Mouse (Mus musculus): ENCODE measurements around the gene Scimp. TPM values are rescaled to one million over a fixed set of nuclear protein-coding genes. Genes with fewer than 3 reads are reported as not detected.

Gene Scimp
- polyA plus RNA-seq (2014; fragmentation: Nextera tagmentation; extraction: Ambion mirVana) = not detected in 2 replicates

DNA sequence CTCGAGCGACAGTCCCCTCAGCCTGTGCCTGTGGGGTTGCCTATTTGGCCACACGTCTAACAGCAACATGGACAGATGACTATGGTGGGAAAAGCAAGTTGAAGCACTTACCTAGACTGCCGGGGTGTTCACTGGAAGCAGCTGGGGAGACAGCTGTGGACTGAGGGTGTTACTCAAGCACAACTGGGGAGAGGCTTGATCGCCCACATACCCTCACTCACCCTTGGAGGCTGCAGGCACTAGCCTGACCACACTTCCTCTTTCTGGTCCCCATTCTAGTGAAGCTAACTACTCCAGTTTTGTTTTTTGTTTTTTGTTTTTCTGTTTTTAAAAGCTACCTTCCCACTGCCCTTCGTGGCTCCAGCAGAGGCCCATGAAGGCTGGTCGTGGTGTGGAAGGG is at the start of gene Scimp:
Scimp (minus strand) TSS at position 222 of the 400 bp plus-strand sequence.
- H3K27ac ChIP-seq (ENCODE audit: low read depth, low read length) = no peak within 1 kb of the TSS
- WGBS = 88% methylated on average over 7 of the region's 7 CpGs

DNA sequence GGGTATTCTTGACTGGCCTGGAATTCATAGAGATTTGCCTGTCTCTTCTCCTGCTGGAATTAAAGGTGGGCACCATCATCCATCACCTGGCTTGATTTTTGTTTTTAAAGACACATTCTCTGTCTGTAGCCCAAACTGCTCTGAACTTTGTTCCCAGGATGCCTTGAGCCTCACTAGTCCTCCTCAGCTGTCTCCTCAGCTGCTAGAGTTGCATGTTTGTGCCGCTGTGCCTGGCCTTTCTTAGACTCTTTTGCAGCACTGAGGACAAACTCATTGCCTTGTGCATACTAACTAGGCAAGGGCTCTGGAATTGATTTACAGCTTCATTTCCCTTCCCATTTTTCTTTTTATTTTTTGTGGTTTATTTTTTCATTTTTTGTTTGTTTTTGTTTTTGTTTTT is 48.0 kb upstream of the Scimp start:
- Histone ChIP-seq H3K27ac (ENCODE audit: low read depth, low read length) (no peak overlapping the region), H3K9ac (replicated peaks; ENCODE audit: low read depth, low read length) (no peak overlapping the region), H3K4me3 (ENCODE audit: low read depth, low read length) (no peak overlapping the region), H3K27me3 (ENCODE audit: control insufficient read depth, insufficient read depth, low read length) (no peaks in the 10 kb centered on the region), H3K4me2 (ENCODE audit: low read depth, low read length) (no peak overlapping the region), H3K4me1 (ENCODE audit: control insufficient read depth, insufficient read depth, low read length) (no peaks in the 10 kb centered on the region), H3K9me3 (ENCODE audit: control insufficient read depth, low read length) (no peaks in the 10 kb centered on the region), H3K36me3 (ENCODE audit: control insufficient read depth, insufficient read depth, low read length) (no peaks in the 10 kb centered on the region)
- WGBS = 75% methylated on average over 1 of the region's 1 CpGs
- ATAC-seq (ENCODE audit: low read depth) = no peak

More for the DNA sequence above, at the start of gene Scimp:
- Histone ChIP-seq H3K36me3 (ENCODE audit: control insufficient read depth, insufficient read depth, low read length) (no peaks in the 10 kb centered on the region), H3K27me3 (ENCODE audit: control insufficient read depth, insufficient read depth, low read length) (no peaks in the 10 kb centered on the region), H3K4me1 (ENCODE audit: control insufficient read depth, insufficient read depth, low read length) (no peaks in the 10 kb centered on the region), H3K4me3 (ENCODE audit: low read depth, low read length) (no peak within 1 kb of the TSS), H3K4me2 (ENCODE audit: low read depth, low read length) (no peak within 1 kb of the TSS), H3K9ac (replicated peaks; ENCODE audit: low read depth, low read length) (no peak within 1 kb of the TSS), H3K9me3 (ENCODE audit: control insufficient read depth, low read length) (no peaks in the 10 kb centered on the region)
- ATAC-seq (ENCODE audit: low read depth) = no peak

DNA sequence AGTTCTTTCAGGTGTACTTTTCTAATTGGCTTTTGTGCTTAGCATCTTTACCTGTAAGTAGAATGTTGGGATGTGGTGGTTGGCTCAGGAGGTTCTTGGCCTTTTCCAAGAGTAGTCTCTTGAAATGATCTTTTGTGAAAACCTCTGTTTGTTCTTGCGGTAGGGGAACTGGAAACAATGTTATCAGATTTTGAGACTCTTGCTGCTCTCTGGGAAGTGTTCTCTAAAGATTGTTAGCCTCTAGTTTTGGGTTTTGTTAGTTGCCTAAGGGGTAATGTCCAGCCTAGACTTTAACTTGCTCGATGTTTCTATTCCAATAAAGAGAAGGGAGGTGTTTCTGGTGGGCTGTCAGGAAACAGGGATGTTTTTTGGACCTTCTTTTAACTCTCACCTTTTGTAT is 33.6 kb upstream of the Scimp start:
- Histone ChIP-seq H3K36me3 (ENCODE audit: control insufficient read depth, insufficient read depth, low read length) (no peaks in the 10 kb centered on the region), H3K27ac (ENCODE audit: low read depth, low read length) (no peak overlapping the region), H3K27me3 (ENCODE audit: control insufficient read depth, insufficient read depth, low read length) (no peaks in the 10 kb centered on the region; the same call in 1 of the 2 replicates), H3K9me3 (ENCODE audit: control insufficient read depth, low read length) (no peaks in the 10 kb centered on the region), H3K4me3 (ENCODE audit: low read depth, low read length) (peak overlapping the region; percentile 94), H3K9ac (replicated peaks; ENCODE audit: low read depth, low read length) (peak overlapping the region; percentile 98; the same call in 1 of the 2 replicates), H3K4me1 (ENCODE audit: control insufficient read depth, insufficient read depth, low read length) (peaks cover 12% of the 10 kb centered on the region), H3K4me2 (ENCODE audit: low read depth, low read length) (peak overlapping the region; percentile 89)
- no peak for ATAC-seq (ENCODE audit: low read depth)
- WGBS = 65% methylated on average over 2 of the region's 2 CpGs

DNA sequence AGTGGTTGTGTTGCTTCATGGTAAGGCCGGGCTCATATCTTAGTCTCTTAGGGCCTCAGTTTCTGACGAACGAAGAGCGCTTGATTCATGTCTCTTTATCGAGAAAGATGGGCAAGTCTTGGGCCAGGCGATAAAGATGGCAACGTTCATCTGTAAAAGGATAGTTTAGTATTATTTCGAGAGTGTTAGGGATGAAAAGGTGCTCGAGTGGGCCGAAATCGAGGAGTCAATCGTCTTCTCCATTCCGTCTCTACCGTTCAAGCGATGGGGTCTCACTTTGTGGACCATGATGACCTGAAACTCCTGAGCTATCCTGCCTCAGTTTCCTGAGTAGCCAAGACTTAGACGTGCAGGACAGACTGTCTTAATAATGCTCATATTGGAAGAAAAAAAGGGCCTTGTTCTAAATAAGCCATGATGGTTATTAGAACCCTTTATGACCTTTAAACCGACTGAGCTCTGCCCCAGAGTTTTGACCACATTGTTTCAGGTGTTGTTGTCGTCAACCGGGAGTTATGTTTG is 33.1 kb upstream of the Scimp start:
- Histone ChIP-seq H3K9ac (replicated peaks; ENCODE audit: low read depth, low read length) (peak overlapping the region; percentile 98), H3K27ac (ENCODE audit: low read depth, low read length) (no peak overlapping the region), H3K36me3 (ENCODE audit: control insufficient read depth, insufficient read depth, low read length) (no peaks in the 10 kb centered on the region), H3K4me3 (ENCODE audit: low read depth, low read length) (peak overlapping the region; percentile 94), H3K27me3 (ENCODE audit: control insufficient read depth, insufficient read depth, low read length) (no peaks in the 10 kb centered on the region; the same call in 1 of the 2 replicates), H3K9me3 (ENCODE audit: control insufficient read depth, low read length) (no peaks in the 10 kb centered on the region), H3K4me2 (ENCODE audit: low read depth, low read length) (peak overlapping the region; percentile 89), H3K4me1 (ENCODE audit: control insufficient read depth, insufficient read depth, low read length) (peaks cover 12% of the 10 kb centered on the region)
- 6% methylated on average over 19 of the region's 19 CpGs for WGBS
- ATAC-seq (ENCODE audit: low read depth) = no peak

DNA sequence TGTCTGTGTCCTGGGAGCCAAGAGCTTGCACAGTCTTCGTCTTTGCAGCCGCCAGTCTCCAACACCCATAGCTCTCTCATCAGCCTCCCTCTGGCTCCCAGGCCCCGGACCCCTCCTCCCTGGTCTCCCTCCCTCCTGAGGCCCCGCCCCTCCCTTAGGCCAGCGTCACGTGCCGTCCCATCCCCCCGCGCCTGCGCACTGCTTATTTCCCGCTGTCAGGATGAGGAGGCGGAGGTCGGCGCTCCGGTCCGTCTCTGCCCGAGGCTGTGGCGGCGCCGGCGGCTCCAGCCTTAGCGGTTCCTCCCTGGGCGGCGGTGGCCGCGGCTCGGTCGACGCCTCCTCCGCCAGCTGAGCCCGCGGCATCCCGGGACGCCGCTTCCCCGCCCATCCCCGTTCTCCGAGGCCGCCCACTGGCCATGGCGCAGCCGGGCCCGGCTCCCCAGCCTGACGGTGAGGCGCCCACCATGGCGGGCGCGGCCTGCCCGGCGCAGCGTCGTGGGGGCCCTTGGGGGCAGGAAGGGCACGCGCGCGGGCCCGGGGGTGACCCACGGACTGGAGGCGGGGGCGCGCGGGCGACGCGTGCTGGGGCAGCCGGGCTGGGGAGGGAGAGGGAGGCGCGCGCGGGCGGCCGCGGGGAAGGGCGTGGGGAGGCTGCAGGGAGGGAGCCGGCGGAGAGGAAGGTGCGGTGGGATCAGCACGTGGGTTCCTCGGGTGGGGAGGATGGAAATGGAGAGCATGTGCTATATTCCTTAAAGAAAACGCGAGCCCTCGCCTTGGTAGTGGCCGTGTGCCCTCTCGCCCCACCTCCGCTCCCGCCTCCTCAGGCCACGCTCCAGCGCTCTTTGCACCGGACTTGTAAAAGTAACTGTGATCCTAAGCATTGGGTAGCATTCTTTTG is 32.4 kb upstream of the Scimp start, which contains the start of gene Rabep1:
Rabep1 (plus strand) TSS at position 220 of the 898 bp plus-strand sequence.
- under 1% methylated on average over 59 of the region's 88 CpGs for WGBS
- peak; percentile 95 for ATAC-seq (ENCODE audit: low read depth)

GRCm38 (mm10) chr11:70843701-70844551 is 31.5 kb upstream of the Scimp start:
- Histone ChIP-seq H3K4me2 (ENCODE audit: low read depth, low read length) (peak overlapping the region; percentile 89), H3K9ac (replicated peaks; ENCODE audit: low read depth, low read length) (no peak overlapping the region), H3K36me3 (ENCODE audit: control insufficient read depth, insufficient read depth, low read length) (no peaks in the 10 kb centered on the region), H3K4me3 (ENCODE audit: low read depth, low read length) (peak overlapping the region; percentile 94), H3K9me3 (ENCODE audit: control insufficient read depth, low read length) (no peaks in the 10 kb centered on the region), H3K27me3 (ENCODE audit: control insufficient read depth, insufficient read depth, low read length) (no peaks in the 10 kb centered on the region; the same call in 1 of the 2 replicates), H3K4me1 (ENCODE audit: control insufficient read depth, insufficient read depth, low read length) (peaks cover 12% of the 10 kb centered on the region), H3K27ac (ENCODE audit: low read depth, low read length) (no peak overlapping the region)
- peak; percentile 26; the same call in 1 of the 2 replicates for ATAC-seq (ENCODE audit: low read depth)
- WGBS = 21% methylated on average over 12 of the region's 12 CpGs

More for the DNA sequence above, 32.4 kb upstream of the Scimp start, which contains the start of gene Rabep1:
- Histone ChIP-seq H3K36me3 (ENCODE audit: control insufficient read depth, insufficient read depth, low read length) (no peaks in the 10 kb centered on the region), H3K4me3 (ENCODE audit: low read depth, low read length) (peak within 1 kb of the TSS; percentile 94), H3K9me3 (ENCODE audit: control insufficient read depth, low read length) (no peaks in the 10 kb centered on the region), H3K4me2 (ENCODE audit: low read depth, low read length) (peak within 1 kb of the TSS; percentile 89), H3K4me1 (ENCODE audit: control insufficient read depth, insufficient read depth, low read length) (peaks cover 12% of the 10 kb centered on the region), H3K27me3 (ENCODE audit: control insufficient read depth, insufficient read depth, low read length) (no peaks in the 10 kb centered on the region; the same call in 1 of the 2 replicates), H3K27ac (ENCODE audit: low read depth, low read length) (peak within 1 kb of the TSS; percentile 87), H3K9ac (replicated peaks; ENCODE audit: low read depth, low read length) (peak within 1 kb of the TSS; percentile 98)

- Histone ChIP-seq H3K27me3 (ENCODE audit: control insufficient read depth, insufficient read depth, low read length) (no peaks in the 10 kb centered on the region; the same call in 1 of the 2 replicates), H3K27ac (ENCODE audit: low read depth, low read length) (no peak overlapping the region), H3K4me2 (ENCODE audit: low read depth, low read length) (no peak overlapping the region), H3K4me3 (ENCODE audit: low read depth, low read length) (no peak overlapping the region), H3K9ac (replicated peaks; ENCODE audit: low read depth, low read length) (no peak overlapping the region), H3K36me3 (ENCODE audit: control insufficient read depth, insufficient read depth, low read length) (no peaks in the 10 kb centered on the region), H3K4me1 (ENCODE audit: control insufficient read depth, insufficient read depth, low read length) (peaks cover 12% of the 10 kb centered on the region), H3K9me3 (ENCODE audit: control insufficient read depth, low read length) (no peaks in the 10 kb centered on the region)
- ATAC-seq (ENCODE audit: low read depth) = no peak
- WGBS = 26% methylated on average over 4 of the region's 4 CpGs
Observed at GRCm38 (mm10) chr11:70842983-70843382, 30.6 kb upstream of the Scimp start.

DNA sequence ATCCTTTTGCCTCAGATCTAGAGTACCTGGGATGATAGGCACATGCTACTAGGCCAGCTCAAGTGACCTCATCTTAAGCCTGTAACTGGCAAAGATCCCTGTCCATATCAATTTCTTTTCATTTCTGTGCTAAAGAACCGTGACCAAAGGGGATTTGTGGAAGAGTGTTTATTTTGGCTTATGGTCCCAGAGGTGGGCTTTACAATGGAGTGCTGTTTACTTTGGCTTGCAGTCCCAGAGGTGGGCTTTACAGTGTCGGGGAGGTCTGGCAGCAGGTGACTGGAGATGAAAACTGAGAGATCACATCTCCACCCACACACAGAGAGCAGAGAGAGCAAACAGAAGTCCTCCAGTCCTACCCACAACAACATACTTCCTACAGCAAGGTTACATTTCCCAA is 26.2 kb upstream of the Scimp start:
- no peak for ATAC-seq (ENCODE audit: low read depth)
- H3K9ac ChIP-seq (replicated peaks; ENCODE audit: low read depth, low read length) = no peak overlapping the region
- H3K4me1 ChIP-seq (ENCODE audit: control insufficient read depth, insufficient read depth, low read length) = no peaks in the 10 kb centered on the region
- H3K9me3 ChIP-seq (ENCODE audit: control insufficient read depth, low read length) = no peaks in the 10 kb centered on the region
- H3K4me2 ChIP-seq (ENCODE audit: low read depth, low read length) = no peak overlapping the region
- no peak overlapping the region for H3K27ac ChIP-seq (ENCODE audit: low read depth, low read length)
- no peaks in the 10 kb centered on the region for H3K36me3 ChIP-seq (ENCODE audit: control insufficient read depth, insufficient read depth, low read length)
- 56% methylated on average over 2 of the region's 2 CpGs for WGBS
- no peaks in the 10 kb centered on the region for H3K27me3 ChIP-seq (ENCODE audit: control insufficient read depth, insufficient read depth, low read length)
- no peak overlapping the region for H3K4me3 ChIP-seq (ENCODE audit: low read depth, low read length)

Measured in neural tube, embryonic 14.5 days (tissue).